Comparison of ENCODE assay signal across 7 mouse cellular contexts in the genomic region with DNA sequence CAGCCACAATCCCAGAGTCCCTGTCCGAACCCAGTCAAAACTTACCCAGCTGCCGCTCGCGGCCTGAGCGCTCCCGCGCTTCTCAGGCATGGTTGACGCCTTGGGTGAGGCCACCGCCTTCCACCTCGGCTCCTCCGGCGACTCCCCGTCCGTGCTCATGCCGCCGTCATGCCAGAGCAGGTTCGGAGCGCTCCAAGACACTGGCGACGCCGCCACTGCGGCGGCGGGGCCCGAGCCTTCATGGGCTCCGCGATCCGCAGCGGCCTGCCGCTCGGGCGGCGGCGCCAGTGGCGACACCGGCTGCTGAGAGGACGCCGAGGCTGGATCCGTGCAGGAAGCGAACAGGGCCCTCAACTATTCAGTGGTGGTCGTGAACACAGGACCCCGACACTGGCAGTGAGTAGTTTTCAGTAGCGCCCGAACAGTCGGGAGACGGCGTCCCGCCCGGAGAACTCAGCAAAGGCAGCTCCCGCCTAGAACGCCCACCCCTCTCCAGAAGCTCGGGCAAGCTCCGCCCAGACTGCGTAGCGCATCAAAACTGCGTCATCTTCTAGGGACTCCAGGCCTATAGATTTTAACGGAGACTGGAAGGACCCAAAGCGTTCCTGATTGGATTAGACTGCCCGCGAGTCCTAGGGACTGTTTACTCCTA. TPM values are rescaled to one million over a fixed set of nuclear protein-coding genes. Genes with fewer than 3 reads are reported as not detected.
DNase-seq lines count a peak whose midpoint lies in the region; ATAC-seq lines count a peak whose summit lies in the region.

Mfsd14b (minus strand) TSS at position 517 of the 652 bp plus-strand sequence.

- intact Hi-C loops in gastrocnemius, postnatal 36 days (cut with DNase I) = no loop called here
- intact Hi-C loops in left cerebral cortex, postnatal 25 days (cut with DNase I) = loop anchor here (1.0 to 5.0 kb wide), 3 partner anchors 129 to 745 kb away; no protein-coding TSS in a partner anchor

- H3K9me3 ChIP-seq in intestine, embryonic 15.5 days = no peaks in the 10 kb centered on the region
- H3K9me3 ChIP-seq in midbrain, embryonic 10.5 days (replicated peaks) = peaks cover 4% of the 10 kb centered on the region

- peak within 1 kb of the TSS; percentile 91 for H3K27ac ChIP-seq in intestine, embryonic 15.5 days
- peak within 1 kb of the TSS; percentile 93 for H3K27ac ChIP-seq in midbrain, embryonic 10.5 days (replicated peaks)

- WGBS in intestine, embryonic 15.5 days = under 1% methylated on average over 60 of the region's 60 CpGs
- under 1% methylated on average over 60 of the region's 60 CpGs for WGBS in midbrain, embryonic 10.5 days

- H3K4me3 ChIP-seq in intestine, embryonic 15.5 days (replicated peaks) = peak within 1 kb of the TSS; percentile 91
- peak within 1 kb of the TSS; percentile 81 for H3K4me3 ChIP-seq in midbrain, embryonic 10.5 days

- no peaks in the 10 kb centered on the region for H3K36me3 ChIP-seq in intestine, embryonic 15.5 days
- 0 out of 2 replicates have a peak, but pooled peaks cover 2% of the 10 kb centered on the region for H3K36me3 ChIP-seq in midbrain, embryonic 10.5 days

- H3K27me3 ChIP-seq in intestine, embryonic 15.5 days (replicated peaks) = no peaks in the 10 kb centered on the region
- H3K27me3 ChIP-seq in midbrain, embryonic 10.5 days (ENCODE audit: low read depth, poor library complexity, severe bottlenecking) = no peaks in the 10 kb centered on the region

- no peaks in the 10 kb centered on the region for H3K4me1 ChIP-seq in intestine, embryonic 15.5 days (replicated peaks)
- H3K4me1 ChIP-seq in midbrain, embryonic 10.5 days = peaks cover 16% of the 10 kb centered on the region

- peak within 1 kb of the TSS; percentile 94 for H3K9ac ChIP-seq in intestine, embryonic 15.5 days

- DNase-seq in adrenal gland, adult 2 months = peak; percentile 94
- peak; percentile 84 for DNase-seq in embryo, embryonic 11.5 days (ENCODE audit: low read depth, low spot score)
- DNase-seq in gastrocnemius, postnatal 36 days = peak; percentile 74 to 82
- DNase-seq in left cerebral cortex, postnatal 25 days (ENCODE audit: low spot score in 2 of 2) = peak; percentile 91 to 97
- DNase-seq in midbrain, embryonic 10.5 days (ENCODE audit: low spot score) = peak; percentile 90
- DNase-seq in right cerebral cortex, postnatal 4 days = peak; percentile 84

- peak within 1 kb of the TSS; percentile 66 for H3K4me2 ChIP-seq in intestine, embryonic 15.5 days (replicated peaks)

- ATAC-seq in intestine, embryonic 15.5 days = peak; percentile 99

RNA-seq across cellular contexts. Expression of gene Mfsd14b, which starts in this region (rescaled TPM):
- 10 to 100 TPM; 40.1 to 46.3 TPM for total RNA-seq in adrenal gland, adult 2 months (2021)
- polyA plus RNA-seq in adrenal gland, adult 2 months (2012; rRNA removed) = 24.0 and 26.3 TPM in 2 replicates
- total RNA-seq in gastrocnemius, postnatal 36 days (2021) = 1 to 10 TPM; 6.5 to 6.6 TPM
- polyA plus RNA-seq in intestine, embryonic 15.5 days (2015; fragmentation: Nextera tagmentation; extraction: Ambion mirVana) = 53.0 and 60.1 TPM in 2 replicates
- total RNA-seq in left cerebral cortex, postnatal 25 days (2021) = 10 to 100 TPM; 45.0 to 48.0 TPM
- 40.4 and 40.6 TPM in 2 replicates for polyA plus RNA-seq in midbrain, embryonic 10.5 days (2016; fragmentation: Nextera tagmentation; extraction: Ambion mirVana)

Comparison
In these comparisons a context has a peak if more than half of its experiments do, and no peak if none do; other contexts are left out.
1. Peak in every context shown above with its lines: DNase-seq, ATAC-seq, H3K4me3 ChIP-seq and H3K27ac ChIP-seq.
2. RNA of gene Mfsd14b (total RNA-seq): 45.0 to 48.0 TPM in left cerebral cortex, postnatal 25 days and 40.1 to 46.3 TPM in adrenal gland, adult 2 months; 6.5 to 6.6 TPM in gastrocnemius, postnatal 36 days; every median in the first group is over 4 times any median in the second.